Mouse (Mus musculus) kidney, embryonic 16.5 days (tissue): Measurements from ENCODE around the gene Cpeb1. TPM values are rescaled to one million over a fixed set of nuclear protein-coding genes. Genes with fewer than 3 reads are reported as not detected.

ENCODE experiments used
- ATAC-seq: fragments of 200-750 bp; cut with Nextera tagmentation; 2 replicates; pipeline ENCODE4 v1.8.0; 2017; ENCODE audit warnings: moderate TSS enrichment; ENCODE audit not compliant: low FRiP score, low TSS enrichment
- H3K27ac ChIP-seq: fragments of 300-500 bp; sonication (generic); 2 replicates; pipeline ENCODE4 v1.5.1; 2014; ENCODE audit warnings: low read length
- H3K27me3 ChIP-seq: fragments of 300-500 bp; sonication (generic); 2 replicates; pipeline ENCODE4 v1.6.1; 2014; ENCODE audit warnings: low read length, control low read depth, mixed read lengths; ENCODE audit not compliant: insufficient read depth
- H3K36me3 ChIP-seq: fragments of 300-500 bp; sonication (generic); 2 replicates; pipeline ENCODE4 v1.6.1; 2014; ENCODE audit warnings: low read length, control low read depth, mixed read lengths; ENCODE audit not compliant: insufficient read depth
- H3K4me1 ChIP-seq: fragments of 300-500 bp; sonication (generic); 2 replicates; pipeline ENCODE4 v1.6.1; 2014; ENCODE audit warnings: low read length, control low read depth, mixed read lengths; ENCODE audit not compliant: insufficient read depth
- H3K4me2 ChIP-seq: fragments of 300-500 bp; sonication (generic); replicated peaks from 2 replicates; pipeline ENCODE4 v1.6.1; 2014; ENCODE audit warnings: low read depth, low read length
- H3K4me3 ChIP-seq: fragments of 300-500 bp; sonication (generic); 2 replicates; pipeline ENCODE4 v1.5.1; 2014; ENCODE audit warnings: mild to moderate bottlenecking, low read length
- H3K9ac ChIP-seq: fragments of 300-500 bp; sonication (generic); replicated peaks from 2 replicates; pipeline ENCODE4 v1.6.1; 2014; ENCODE audit warnings: low read length
- H3K9me3 ChIP-seq: fragments of 300-500 bp; sonication (generic); 2 replicates; pipeline ENCODE4 v1.6.1; 2016; ENCODE audit warnings: low read length, control low read depth
- WGBS: fragments of 180-500 bp; shearing (Covaris S2); extraction: QIAGEN DNeasy Blood & Tissue Kit; methylation state at CpG from one replicate; pipeline ENCODE4 v1.1.7; 2014; 5-methylcytosine and 5-hydroxymethylcytosine counted together
- polyA plus RNA-seq: library from polyadenylated mRNA; unstranded; fragments of >200 nt; fragmentation: Nextera tagmentation; extraction: Ambion mirVana; gene quantifications from 2 replicates; pipeline ENCODE4 v1.2.1, GENCODE M21; 2015

Gene Cpeb1
- polyA plus RNA-seq, 1 experiment from 2014 or later = 0.76 TPM

GRCm38 (mm10) chr7:81398957-81399356, 56.3 kb downstream of the Cpeb1 start:
- Histone ChIP-seq H3K9ac (no peak overlapping the region), H3K27me3 (no peaks in the 10 kb centered on the region), H3K36me3 (no peaks in the 10 kb centered on the region), H3K9me3 (no peaks in the 10 kb centered on the region), H3K4me1 (no peaks in the 10 kb centered on the region), H3K27ac (no peak overlapping the region), H3K4me2 (no peak overlapping the region), H3K4me3 (no peak overlapping the region)
- no peak for ATAC-seq
- WGBS = 42% methylated on average over 2 of the region's 2 CpGs

DNA sequence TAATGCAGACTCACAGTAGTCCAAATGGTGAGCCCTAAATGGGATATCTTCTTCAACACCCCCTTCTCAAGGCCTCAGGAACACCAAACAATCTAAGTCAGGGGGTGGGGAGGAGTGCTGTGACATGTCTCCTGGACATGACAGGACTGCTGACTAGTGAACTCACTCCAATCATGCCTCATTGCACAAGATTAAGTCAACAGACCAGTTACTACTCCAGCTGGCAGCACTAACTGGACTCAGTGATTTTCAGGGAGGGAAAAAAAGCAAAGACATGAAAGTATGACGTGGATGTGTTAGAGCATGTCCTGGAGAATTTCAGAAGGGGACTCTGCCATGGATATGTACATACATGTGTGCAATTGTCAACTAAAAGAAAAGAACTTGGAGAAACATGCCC, 75.9 kb downstream of the Cpeb1 start:
- Histone ChIP-seq H3K27me3 (no peaks in the 10 kb centered on the region), H3K36me3 (no peaks in the 10 kb centered on the region), H3K9me3 (no peaks in the 10 kb centered on the region), H3K27ac (no peak overlapping the region), H3K4me2 (no peak overlapping the region), H3K4me3 (no peak overlapping the region), H3K9ac (no peak overlapping the region), H3K4me1 (no peaks in the 10 kb centered on the region)
- peak; percentile 57; the same call in 1 of the 2 replicates for ATAC-seq
- WGBS = 32% methylated on average over 1 of the region's 1 CpGs

- WGBS = 5% methylated on average over 13 of the region's 13 CpGs
- peak; percentile 67; the same call in 1 of the 2 replicates for ATAC-seq
Observed at GRCm38 (mm10) chr7:81372337-81372920, 82.8 kb downstream of the Cpeb1 start.

GRCm38 (mm10) chr7:81371811-81372210, 83.5 kb downstream of the Cpeb1 start:
- H3K27me3 ChIP-seq = peaks cover 5% of the 10 kb centered on the region; the same call in 1 of the 2 replicates

More at GRCm38 (mm10) chr7:81372337-81372920, 82.8 kb downstream of the Cpeb1 start:
- no peaks in the 10 kb centered on the region for H3K36me3 ChIP-seq
- H3K9ac ChIP-seq = no peak overlapping the region
- no peaks in the 10 kb centered on the region for H3K9me3 ChIP-seq
- no peak overlapping the region for H3K27ac ChIP-seq
- peak overlapping the region; percentile 27 for H3K4me2 ChIP-seq
- peaks cover 5% of the 10 kb centered on the region; the same call in 1 of the 2 replicates for H3K27me3 ChIP-seq
- no peak overlapping the region for H3K4me3 ChIP-seq
- peaks cover 5% of the 10 kb centered on the region; the same call in 1 of the 2 replicates for H3K4me1 ChIP-seq

GRCm38 (mm10) chr7:81369724-81370123, 85.5 kb downstream of the Cpeb1 start:
- H3K27ac ChIP-seq = no peak overlapping the region
- H3K4me3 ChIP-seq = no peak overlapping the region
- no peaks in the 10 kb centered on the region for H3K9me3 ChIP-seq
- H3K36me3 ChIP-seq = no peaks in the 10 kb centered on the region
- H3K9ac ChIP-seq = no peak overlapping the region
- no peak for ATAC-seq
- H3K4me1 ChIP-seq = peaks cover 5% of the 10 kb centered on the region; the same call in 1 of the 2 replicates
- peaks cover 5% of the 10 kb centered on the region; the same call in 1 of the 2 replicates for H3K27me3 ChIP-seq
- 61% methylated on average over 3 of the region's 3 CpGs for WGBS
- H3K4me2 ChIP-seq = no peak overlapping the region

More at GRCm38 (mm10) chr7:81371811-81372210, 83.5 kb downstream of the Cpeb1 start:
- no peaks in the 10 kb centered on the region for H3K9me3 ChIP-seq
- no peak overlapping the region for H3K4me3 ChIP-seq
- H3K9ac ChIP-seq = no peak overlapping the region
- H3K36me3 ChIP-seq = no peaks in the 10 kb centered on the region
- no peak for ATAC-seq
- H3K4me1 ChIP-seq = peaks cover 5% of the 10 kb centered on the region; the same call in 1 of the 2 replicates
- WGBS = 21% methylated on average over 5 of the region's 5 CpGs
- H3K27ac ChIP-seq = no peak overlapping the region
- no peak overlapping the region for H3K4me2 ChIP-seq

GRCm38 (mm10) chr7:81367946-81368345, 87.3 kb downstream of the Cpeb1 start:
- no peak overlapping the region for H3K27ac ChIP-seq
- 62% methylated on average over 3 of the region's 3 CpGs for WGBS
- no peak for ATAC-seq

DNA sequence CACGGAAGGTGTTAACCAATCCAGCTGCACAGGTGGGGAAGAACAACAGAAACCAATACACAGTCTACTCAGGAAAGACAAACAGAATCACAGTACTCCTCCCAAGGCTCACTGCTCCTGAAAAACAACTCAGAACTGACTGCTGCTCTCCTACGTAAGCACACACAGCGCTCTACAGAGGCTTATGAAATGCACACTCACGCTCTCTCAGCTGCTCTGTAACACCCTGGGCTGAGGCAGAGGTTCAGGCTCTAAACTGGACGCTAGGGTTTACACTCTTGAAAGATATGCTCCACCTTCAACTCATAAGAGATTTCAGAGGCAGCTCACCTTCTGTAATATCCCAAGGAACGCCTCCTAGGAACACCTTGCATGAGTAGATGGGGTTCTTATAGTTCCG, 98.3 kb downstream of the Cpeb1 start:
- Histone ChIP-seq H3K4me1 (no peaks in the 10 kb centered on the region), H3K36me3 (no peaks in the 10 kb centered on the region), H3K9me3 (no peaks in the 10 kb centered on the region), H3K4me2 (no peak overlapping the region), H3K4me3 (no peak overlapping the region), H3K9ac (no peak overlapping the region), H3K27ac (no peak overlapping the region), H3K27me3 (no peaks in the 10 kb centered on the region)
- 66% methylated on average over 7 of the region's 7 CpGs for WGBS
- ATAC-seq = no peak

More at GRCm38 (mm10) chr7:81367946-81368345, 87.3 kb downstream of the Cpeb1 start:
- Histone ChIP-seq H3K9ac (no peak overlapping the region), H3K4me3 (no peak overlapping the region), H3K27me3 (0 out of 2 replicates have a peak, but pooled peaks cover 2% of the 10 kb centered on the region), H3K4me2 (no peak overlapping the region), H3K36me3 (no peaks in the 10 kb centered on the region), H3K4me1 (peaks cover 5% of the 10 kb centered on the region; the same call in 1 of the 2 replicates), H3K9me3 (no peaks in the 10 kb centered on the region)

- ATAC-seq = no peak
- no peaks in the 10 kb centered on the region for H3K27me3 ChIP-seq
- WGBS = 96% methylated on average over 1 of the region's 1 CpGs
- no peak overlapping the region for H3K9ac ChIP-seq
- no peak overlapping the region for H3K4me2 ChIP-seq
- no peaks in the 10 kb centered on the region for H3K4me1 ChIP-seq
- H3K9me3 ChIP-seq = no peaks in the 10 kb centered on the region
- no peak overlapping the region for H3K4me3 ChIP-seq
- H3K27ac ChIP-seq = no peak overlapping the region
- no peaks in the 10 kb centered on the region for H3K36me3 ChIP-seq
Observed at GRCm38 (mm10) chr7:81356360-81356759, 98.9 kb downstream of the Cpeb1 start.

- Histone ChIP-seq H3K27ac (no peak overlapping the region), H3K4me2 (no peak overlapping the region), H3K27me3 (no peaks in the 10 kb centered on the region), H3K4me3 (no peak overlapping the region), H3K36me3 (no peaks in the 10 kb centered on the region), H3K9ac (no peak overlapping the region), H3K4me1 (no peaks in the 10 kb centered on the region), H3K9me3 (no peaks in the 10 kb centered on the region)
- no peak for ATAC-seq
- WGBS = 56% methylated on average over 7 of the region's 7 CpGs
Observed at GRCm38 (mm10) chr7:81355746-81356145, 99.5 kb downstream of the Cpeb1 start.

- 67% methylated on average over 4 of the region's 4 CpGs for WGBS
- Histone ChIP-seq H3K4me1 (no peaks in the 10 kb centered on the region), H3K9ac (no peak overlapping the region), H3K4me3 (no peak overlapping the region), H3K36me3 (no peaks in the 10 kb centered on the region), H3K27ac (no peak overlapping the region), H3K9me3 (no peaks in the 10 kb centered on the region), H3K27me3 (no peaks in the 10 kb centered on the region), H3K4me2 (no peak overlapping the region)
- no peak for ATAC-seq
Observed at GRCm38 (mm10) chr7:81351826-81352225, 103.4 kb downstream of the Cpeb1 start.
